Mouse (Mus musculus): Measurements from ENCODE around the gene Myh11.

GRCm38 (mm10) chr16:14308245-14309073 is 17.3 kb upstream of the Myh11 start:
- TF ChIP-seq CTCF (IDR thresholded peaks at IDR 0.05; ENCODE audit: extremely low read depth, insufficient read depth, low read length) (no peak), POLR2A (IDR thresholded peaks at IDR 0.05; ENCODE audit: extremely low read depth, insufficient read depth, low read length) (no peak)
